Mouse (Mus musculus) forebrain, embryonic 14.5 days (tissue): ENCODE data around the gene Gramd4. TPM values are rescaled to one million over a fixed set of nuclear protein-coding genes. Genes with fewer than 3 reads are reported as not detected.

ENCODE experiments used
- ATAC-seq: fragments of 200-750 bp; cut with Nextera tagmentation; 2 replicates; pipeline ENCODE4 v1.8.0; 2017; ENCODE audit warnings: mild to moderate bottlenecking, moderate library complexity
- DNase-seq: peaks from one replicate; pipeline ENCODE4 v3.0.0-alpha.2; 2015; ENCODE audit warnings: low spot score
- H3K27ac ChIP-seq: fragments of 300-500 bp; sonication (generic); 2 replicates; pipeline ENCODE4 v1.5.1; 2014; ENCODE audit warnings: low read depth, mild to moderate bottlenecking, control low read depth, low read length, moderate library complexity
- H3K27me3 ChIP-seq: fragments of 300-500 bp; sonication (generic); replicated peaks from 2 replicates; pipeline ENCODE4 v1.6.1; 2014; ENCODE audit warnings: low read length, control low read depth, mixed read lengths; ENCODE audit not compliant: control insufficient read depth, insufficient read depth
- H3K36me3 ChIP-seq: fragments of 300-500 bp; sonication (generic); 2 replicates; pipeline ENCODE4 v1.6.1; 2014; ENCODE audit warnings: low read length, control low read depth; ENCODE audit not compliant: control insufficient read depth, insufficient read depth
- H3K4me1 ChIP-seq: fragments of 300-500 bp; sonication (generic); 2 replicates; pipeline ENCODE4 v1.6.1; 2014; ENCODE audit warnings: antibody characterized with exemption, low read length, control low read depth; ENCODE audit not compliant: control insufficient read depth, insufficient read depth
- H3K4me2 ChIP-seq: fragments of 300-500 bp; sonication (generic); 2 replicates; pipeline ENCODE4 v1.6.1; 2014; ENCODE audit warnings: mild to moderate bottlenecking, control low read depth, low read length
- H3K4me3 ChIP-seq: fragments of 300-500 bp; sonication (generic); 2 replicates; pipeline ENCODE4 v1.5.1; 2014; ENCODE audit warnings: low read depth, low read length, control low read depth
- H3K9ac ChIP-seq: fragments of 300-500 bp; sonication (generic); 2 replicates; pipeline ENCODE4 v1.6.1; 2014; ENCODE audit warnings: mild to moderate bottlenecking, low read length, control low read depth, moderate library complexity
- H3K9me3 ChIP-seq: fragments of 300-500 bp; sonication (generic); replicated peaks from 2 replicates; pipeline ENCODE4 v1.6.1; 2016; ENCODE audit warnings: low read length, control low read depth, mixed read lengths; ENCODE audit not compliant: control insufficient read depth
- WGBS: fragments of 180-500 bp; shearing (Covaris S2); extraction: QIAGEN DNeasy Blood & Tissue Kit; methylation state at CpG from one replicate; pipeline ENCODE4 v1.1.7; 2014; 5-methylcytosine and 5-hydroxymethylcytosine counted together
- polyA plus RNA-seq: library from polyadenylated mRNA; unstranded; fragments of >200 nt; fragmentation: Nextera tagmentation; extraction: Ambion mirVana; gene quantifications from 2 replicates; pipeline ENCODE4 v1.2.1, GENCODE M21; 2014

Gene Gramd4
- polyA plus RNA-seq, 1 experiment from 2014 or later, result 20.7 TPM

GRCm38 (mm10) chr15:86021301-86021700, 36.2 kb upstream of the Gramd4 start:
- Histone ChIP-seq H3K4me2 (no peak overlapping the region), H3K27me3 (no peaks in the 10 kb centered on the region), H3K36me3 (0 out of 2 replicates have a peak, but pooled peaks cover 3% of the 10 kb centered on the region), H3K4me1 (no peaks in the 10 kb centered on the region), H3K9ac (no peak overlapping the region), H3K9me3 (peaks cover 4% of the 10 kb centered on the region; the same call in 1 of the 2 replicates), H3K27ac (no peak overlapping the region), H3K4me3 (no peak overlapping the region)
- no peak for ATAC-seq
- DNase-seq, result no peak
- WGBS, result 87% methylated on average over 9 of the region's 9 CpGs

- 82% methylated on average over 9 of the region's 9 CpGs for WGBS
- no peaks in the 10 kb centered on the region for H3K4me1 ChIP-seq
Measured at GRCm38 (mm10) chr15:86021971-86022370, 35.5 kb upstream of the Gramd4 start.

GRCm38 (mm10) chr15:86027871-86028270, 29.6 kb upstream of the Gramd4 start:
- Histone ChIP-seq H3K9me3 (peaks cover 13% of the 10 kb centered on the region; the same call in 1 of the 2 replicates), H3K4me1 (peaks cover 2% of the 10 kb centered on the region; the same call in 1 of the 2 replicates), H3K27me3 (peaks cover under 1% of the 10 kb centered on the region; the same call in 1 of the 2 replicates), H3K36me3 (peaks cover 24% of the 10 kb centered on the region), H3K27ac (no peak overlapping the region), H3K4me2 (peak overlapping the region; percentile 45), H3K9ac (no peak overlapping the region), H3K4me3 (peak overlapping the region; percentile 23; the same call in 1 of the 2 replicates)
- 79% methylated on average over 8 of the region's 8 CpGs for WGBS
- DNase-seq (no peak), ATAC-seq (no peak)

More at GRCm38 (mm10) chr15:86021971-86022370, 35.5 kb upstream of the Gramd4 start:
- Histone ChIP-seq H3K9ac (no peak overlapping the region), H3K27ac (no peak overlapping the region), H3K36me3 (0 out of 2 replicates have a peak, but pooled peaks cover 3% of the 10 kb centered on the region), H3K9me3 (peaks cover 4% of the 10 kb centered on the region; the same call in 1 of the 2 replicates), H3K4me3 (no peak overlapping the region), H3K4me2 (no peak overlapping the region), H3K27me3 (no peaks in the 10 kb centered on the region)
- DNase-seq (no peak), ATAC-seq (no peak)

GRCm38 (mm10) chr15:86029981-86030380, 27.5 kb upstream of the Gramd4 start:
- ATAC-seq (no peak), DNase-seq (no peak)
- H3K4me3 ChIP-seq, result peak overlapping the region; percentile 23
- H3K27ac ChIP-seq, result no peak overlapping the region
- H3K9ac ChIP-seq, result peak overlapping the region; percentile 3; the same call in 1 of the 2 replicates
- H3K4me1 ChIP-seq, result peaks cover 8% of the 10 kb centered on the region
- peak overlapping the region; percentile 45 for H3K4me2 ChIP-seq
- peaks cover 13% of the 10 kb centered on the region; the same call in 1 of the 2 replicates for H3K9me3 ChIP-seq
- peaks cover 24% of the 10 kb centered on the region for H3K36me3 ChIP-seq
- H3K27me3 ChIP-seq, result peaks cover 8% of the 10 kb centered on the region; the same call in 1 of the 2 replicates
- WGBS, result 72% methylated on average over 14 of the region's 14 CpGs

- Histone ChIP-seq H3K4me2 (peak overlapping the region; percentile 75), H3K9me3 (peaks cover 13% of the 10 kb centered on the region; the same call in 1 of the 2 replicates), H3K4me3 (peak overlapping the region; percentile 66), H3K9ac (peak overlapping the region; percentile 76), H3K4me1 (peaks cover 9% of the 10 kb centered on the region), H3K36me3 (peaks cover 24% of the 10 kb centered on the region), H3K27ac (peak overlapping the region; percentile 77), H3K27me3 (peaks cover 8% of the 10 kb centered on the region; the same call in 1 of the 2 replicates)
- DNase-seq, result peak; percentile 63
- ATAC-seq, result no peak
- 2% methylated on average over 38 of the region's 38 CpGs for WGBS
Measured at GRCm38 (mm10) chr15:86032811-86033190, 24.7 kb upstream of the Gramd4 start.

- peak within 1 kb of the TSS; percentile 66 for H3K4me3 ChIP-seq
- peaks cover 8% of the 10 kb centered on the region; the same call in 1 of the 2 replicates for H3K27me3 ChIP-seq
- under 1% methylated on average over 72 of the region's 80 CpGs for WGBS
- H3K9ac ChIP-seq, result peak within 1 kb of the TSS; percentile 76
- DNase-seq, result peak; percentile 44
- H3K36me3 ChIP-seq, result peaks cover 24% of the 10 kb centered on the region
- ATAC-seq, result peak; percentile 19
- peak within 1 kb of the TSS; percentile 75 for H3K4me2 ChIP-seq
- peaks cover 13% of the 10 kb centered on the region; the same call in 1 of the 2 replicates for H3K9me3 ChIP-seq
- H3K27ac ChIP-seq, result peak within 1 kb of the TSS; percentile 77
- peaks cover 9% of the 10 kb centered on the region for H3K4me1 ChIP-seq
Measured at GRCm38 (mm10) chr15:86033191-86033841, 24.2 kb upstream of the Gramd4 start, which contains the start of gene Celsr1. Gene Celsr1 (minus strand): TSS chr15:86033777.

GRCm38 (mm10) chr15:86034021-86034523, 23.4 kb upstream of the Gramd4 start:
- Histone ChIP-seq H3K4me2 (peak overlapping the region; percentile 75), H3K4me3 (peak overlapping the region; percentile 66), H3K36me3 (peaks cover 24% of the 10 kb centered on the region), H3K27me3 (peaks cover 8% of the 10 kb centered on the region; the same call in 1 of the 2 replicates), H3K4me1 (peaks cover 7% of the 10 kb centered on the region), H3K9me3 (peaks cover 13% of the 10 kb centered on the region; the same call in 1 of the 2 replicates), H3K27ac (peak overlapping the region; percentile 77), H3K9ac (peak overlapping the region; percentile 76)
- peak; percentile 90 for DNase-seq
- peak; percentile 89 for ATAC-seq
- 1% methylated on average over 28 of the region's 44 CpGs for WGBS

- peaks cover 22% of the 10 kb centered on the region for H3K36me3 ChIP-seq
- DNase-seq, result peak; percentile 49
- H3K4me2 ChIP-seq, result peak overlapping the region; percentile 75
- 2% methylated on average over 12 of the region's 12 CpGs for WGBS
- ATAC-seq, result peak; percentile 18; the same call in 1 of the 2 replicates
- H3K27me3 ChIP-seq, result peaks cover 8% of the 10 kb centered on the region; the same call in 1 of the 2 replicates
- H3K9ac ChIP-seq, result peak overlapping the region; percentile 76
- peak overlapping the region; percentile 72 for H3K27ac ChIP-seq
- peaks cover 7% of the 10 kb centered on the region for H3K4me1 ChIP-seq
- peak overlapping the region; percentile 66 for H3K4me3 ChIP-seq
- peaks cover 13% of the 10 kb centered on the region; the same call in 1 of the 2 replicates for H3K9me3 ChIP-seq
Measured at GRCm38 (mm10) chr15:86034781-86035360, 22.6 kb upstream of the Gramd4 start.
